Mouse (Mus musculus) hindbrain, embryonic 14.5 days (tissue): Measurements from ENCODE around the gene Trappc10. TPM values are rescaled to one million over a fixed set of nuclear protein-coding genes. Genes with fewer than 3 reads are reported as not detected.
A peak's percentile ranks its signal among the peaks of the same experiment; 100 is the strongest.

Source experiments
- ATAC-seq: fragments of 200-750 bp; cut with Nextera tagmentation; 2 replicates; pipeline ENCODE4 v1.8.0; 2017; ENCODE audit warnings: moderate number of reproducible peaks, mild to moderate bottlenecking, moderate TSS enrichment, moderate library complexity; ENCODE audit not compliant: low FRiP score
- DNase-seq: peaks from one replicate; pipeline ENCODE4 v3.0.0-alpha.2; 2015; ENCODE audit warnings: low spot score
- H3K27ac ChIP-seq: fragments of 300-500 bp; sonication (generic); 2 replicates; pipeline ENCODE4 v1.5.1; 2014; ENCODE audit warnings: mild to moderate bottlenecking, moderate library complexity
- H3K27me3 ChIP-seq: fragments of 300-500 bp; sonication (generic); 2 replicates; pipeline ENCODE4 v1.6.1; 2014; ENCODE audit warnings: mild to moderate bottlenecking, low read length, mixed read lengths; ENCODE audit not compliant: control insufficient read depth, insufficient read depth
- H3K36me3 ChIP-seq: fragments of 300-500 bp; sonication (generic); replicated peaks from 2 replicates; pipeline ENCODE4 v1.6.1; 2014; ENCODE audit not compliant: control insufficient read depth, insufficient read depth
- H3K4me1 ChIP-seq: fragments of 300-500 bp; sonication (generic); replicated peaks from 2 replicates; pipeline ENCODE4 v1.6.1; 2014; ENCODE audit warnings: antibody characterized with exemption, low read length, mixed read lengths; ENCODE audit not compliant: control insufficient read depth, insufficient read depth
- H3K4me2 ChIP-seq: fragments of 300-500 bp; sonication (generic); replicated peaks from 2 replicates; pipeline ENCODE4 v1.6.1; 2014; ENCODE audit warnings: mild to moderate bottlenecking, moderate library complexity
- H3K4me3 ChIP-seq: fragments of 300-500 bp; sonication (generic); replicated peaks from 2 replicates; pipeline ENCODE4 v1.5.1; 2014; ENCODE audit warnings: mild to moderate bottlenecking, low read length
- H3K9ac ChIP-seq: fragments of 300-500 bp; sonication (generic); 2 replicates; pipeline ENCODE4 v1.6.1; 2014
- H3K9me3 ChIP-seq: fragments of 300-500 bp; sonication (generic); 2 replicates; pipeline ENCODE4 v1.6.1; 2016; ENCODE audit warnings: low read length; ENCODE audit not compliant: control insufficient read depth
- WGBS: fragments of 180-500 bp; shearing (Covaris S2); extraction: QIAGEN DNeasy Blood & Tissue Kit; methylation state at CpG from one replicate; pipeline ENCODE4 v1.1.7; 2014; 5-methylcytosine and 5-hydroxymethylcytosine counted together
- polyA plus RNA-seq: library from polyadenylated mRNA; unstranded; fragments of >200 nt; fragmentation: Nextera tagmentation; extraction: Ambion mirVana; gene quantifications from 2 replicates; pipeline ENCODE4 v1.2.1, GENCODE M21; 2014

The Trappc10 gene
- polyA plus RNA-seq, 1 experiment from 2014 or later, result 35.5 TPM

DNA sequence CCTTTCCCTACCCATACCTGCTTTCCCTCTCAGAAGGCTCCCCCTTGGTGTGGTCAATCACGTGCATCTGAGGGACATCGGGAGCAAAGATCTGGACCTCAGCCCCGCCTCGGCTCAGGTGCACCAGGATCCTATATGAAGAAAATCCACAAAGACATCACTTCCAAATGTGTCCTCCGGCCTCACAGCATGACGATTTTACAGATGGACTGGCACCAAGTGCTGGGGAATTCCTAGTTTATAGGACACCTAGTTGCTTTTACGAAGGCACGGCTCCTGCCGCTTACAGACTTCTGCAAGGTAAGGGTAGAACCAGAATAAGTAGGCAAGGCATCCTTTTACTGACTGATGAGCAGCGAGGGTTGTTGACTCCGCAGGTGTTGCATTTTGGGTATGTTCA, 75.6 kb downstream of the Trappc10 start:
- DNase-seq, result no peak
- Histone ChIP-seq H3K4me2 (peak overlapping the region; percentile 82), H3K36me3 (peaks cover 67% of the 10 kb centered on the region), H3K4me3 (peak overlapping the region; percentile 75), H3K4me1 (peaks cover 11% of the 10 kb centered on the region), H3K9me3 (no peaks in the 10 kb centered on the region), H3K9ac (peak overlapping the region; percentile 81), H3K27ac (no peak overlapping the region), H3K27me3 (no peaks in the 10 kb centered on the region)
- 85% methylated on average over 11 of the region's 11 CpGs for WGBS
- ATAC-seq, result no peak

- H3K4me2 ChIP-seq, result no peak overlapping the region
- DNase-seq, result no peak
- peaks cover 11% of the 10 kb centered on the region for H3K4me1 ChIP-seq
- peaks cover 63% of the 10 kb centered on the region for H3K36me3 ChIP-seq
- ATAC-seq, result no peak
- no peak overlapping the region for H3K9ac ChIP-seq
- H3K4me3 ChIP-seq, result no peak overlapping the region
- no peak overlapping the region for H3K27ac ChIP-seq
- no peaks in the 10 kb centered on the region for H3K27me3 ChIP-seq
- no peaks in the 10 kb centered on the region for H3K9me3 ChIP-seq
Observed at GRCm38 (mm10) chr10:78167775-78168174, 76.7 kb downstream of the Trappc10 start.

- ATAC-seq, result no peak
- WGBS, result 87% methylated on average over 7 of the region's 7 CpGs
- Histone ChIP-seq H3K9me3 (no peaks in the 10 kb centered on the region), H3K4me1 (peaks cover 11% of the 10 kb centered on the region), H3K27me3 (no peaks in the 10 kb centered on the region), H3K36me3 (peaks cover 63% of the 10 kb centered on the region), H3K9ac (no peak overlapping the region), H3K4me3 (no peak overlapping the region), H3K27ac (no peak overlapping the region), H3K4me2 (no peak overlapping the region)
- DNase-seq, result no peak
Observed at GRCm38 (mm10) chr10:78167333-78167732, 77.1 kb downstream of the Trappc10 start.

GRCm38 (mm10) chr10:78165256-78166005, 79.0 kb downstream of the Trappc10 start:
- Histone ChIP-seq H3K4me3 (no peak overlapping the region), H3K36me3 (peaks cover 60% of the 10 kb centered on the region), H3K9ac (no peak overlapping the region), H3K27me3 (no peaks in the 10 kb centered on the region), H3K4me2 (no peak overlapping the region), H3K9me3 (no peaks in the 10 kb centered on the region), H3K27ac (no peak overlapping the region), H3K4me1 (peaks cover 11% of the 10 kb centered on the region)
- no peak for ATAC-seq
- DNase-seq, result no peak
- 93% methylated on average over 21 of the region's 21 CpGs for WGBS

- 91% methylated on average over 12 of the region's 12 CpGs for WGBS
- no peak for DNase-seq
- no peak overlapping the region for H3K4me3 ChIP-seq
- H3K27ac ChIP-seq, result no peak overlapping the region
- H3K9me3 ChIP-seq, result no peaks in the 10 kb centered on the region
- H3K4me2 ChIP-seq, result no peak overlapping the region
- H3K4me1 ChIP-seq, result peaks cover 12% of the 10 kb centered on the region
- H3K36me3 ChIP-seq, result peaks cover 62% of the 10 kb centered on the region
- H3K9ac ChIP-seq, result no peak overlapping the region
- no peaks in the 10 kb centered on the region for H3K27me3 ChIP-seq
- ATAC-seq, result no peak
Observed at GRCm38 (mm10) chr10:78164786-78165185, 79.7 kb downstream of the Trappc10 start.

DNA sequence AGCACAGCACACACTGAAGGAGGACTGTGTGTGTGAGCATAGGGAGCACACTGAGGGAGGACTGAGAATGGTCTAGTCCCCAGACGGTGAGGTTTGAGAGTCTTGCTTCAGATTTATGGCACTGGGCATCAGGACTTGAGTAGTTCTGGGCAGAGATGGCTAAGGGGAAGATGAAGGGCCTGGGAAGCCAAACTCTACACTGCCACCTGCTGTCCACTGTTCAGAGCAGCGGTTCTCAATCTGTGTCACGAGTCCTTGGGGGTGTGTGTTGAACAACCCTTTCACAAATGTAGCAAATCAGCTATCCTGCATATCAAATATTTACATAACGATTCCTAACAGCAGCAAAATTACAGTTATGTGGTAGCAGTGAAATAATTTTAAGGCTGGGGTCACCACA, 80.5 kb downstream of the Trappc10 start:
- ATAC-seq (no peak), DNase-seq (peak; percentile 78)
- WGBS, result 31% methylated on average over 4 of the region's 4 CpGs
- Histone ChIP-seq H3K27ac (no peak overlapping the region), H3K9ac (no peak overlapping the region), H3K4me2 (no peak overlapping the region), H3K9me3 (no peaks in the 10 kb centered on the region), H3K27me3 (no peaks in the 10 kb centered on the region), H3K4me1 (peaks cover 13% of the 10 kb centered on the region), H3K36me3 (peaks cover 62% of the 10 kb centered on the region), H3K4me3 (no peak overlapping the region)

- Histone ChIP-seq H3K4me2 (no peak overlapping the region), H3K36me3 (peaks cover 62% of the 10 kb centered on the region), H3K4me1 (peaks cover 6% of the 10 kb centered on the region), H3K9me3 (no peaks in the 10 kb centered on the region), H3K9ac (no peak overlapping the region), H3K27me3 (no peaks in the 10 kb centered on the region), H3K27ac (no peak overlapping the region), H3K4me3 (no peak overlapping the region)
- 96% methylated on average over 9 of the region's 9 CpGs for WGBS
- DNase-seq (no peak), ATAC-seq (no peak)
Observed at GRCm38 (mm10) chr10:78163241-78163640, 81.2 kb downstream of the Trappc10 start.

- no peak overlapping the region for H3K9ac ChIP-seq
- no peaks in the 10 kb centered on the region for H3K9me3 ChIP-seq
- no peak overlapping the region for H3K27ac ChIP-seq
- H3K4me1 ChIP-seq, result peaks cover 5% of the 10 kb centered on the region
- no peak overlapping the region for H3K4me2 ChIP-seq
- no peak overlapping the region for H3K4me3 ChIP-seq
- WGBS, result 97% methylated on average over 12 of the region's 12 CpGs
- DNase-seq (no peak), ATAC-seq (no peak)
- peaks cover 62% of the 10 kb centered on the region for H3K36me3 ChIP-seq
- no peaks in the 10 kb centered on the region for H3K27me3 ChIP-seq
Observed at GRCm38 (mm10) chr10:78162646-78163045, 81.8 kb downstream of the Trappc10 start.

DNA sequence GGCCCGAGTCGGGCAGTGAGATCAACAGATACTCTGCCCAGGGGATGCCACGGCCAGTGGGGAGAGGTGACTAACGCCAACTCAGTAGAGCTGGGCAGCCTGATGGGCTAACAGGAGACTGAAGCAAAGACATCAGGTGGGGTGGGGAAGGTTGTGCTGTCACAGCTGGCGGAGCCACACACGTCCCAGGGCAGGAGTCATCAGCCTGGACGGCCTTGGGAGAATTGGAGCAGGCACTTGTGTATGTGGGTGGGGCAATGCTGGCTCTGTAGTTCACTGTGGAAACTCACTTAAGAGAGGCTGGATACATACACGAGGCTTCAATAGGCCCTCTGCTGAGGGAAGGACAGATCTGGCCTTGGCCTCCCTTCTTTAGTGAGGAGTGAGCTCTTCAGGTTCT, 83.3 kb downstream of the Trappc10 start:
- DNase-seq, result no peak

More for the DNA sequence above, 83.3 kb downstream of the Trappc10 start:
- ATAC-seq, result no peak
- H3K4me1 ChIP-seq, result peaks cover 5% of the 10 kb centered on the region
- no peak overlapping the region for H3K9ac ChIP-seq
- H3K27ac ChIP-seq, result no peak overlapping the region
- H3K4me2 ChIP-seq, result no peak overlapping the region
- WGBS, result 91% methylated on average over 8 of the region's 8 CpGs
- H3K4me3 ChIP-seq, result no peak overlapping the region
- peaks cover 49% of the 10 kb centered on the region for H3K36me3 ChIP-seq
- H3K27me3 ChIP-seq, result no peaks in the 10 kb centered on the region
- no peaks in the 10 kb centered on the region for H3K9me3 ChIP-seq
